Mouse (Mus musculus) heart, adult 2 months (tissue): ENCODE data around the gene H2al1j.

ENCODE experiments used
- CTCF ChIP-seq: fragments of 200-600 bp; IDR thresholded peaks from 2 replicates; pipeline ENCODE4 v1.8.1; 2022; ENCODE audit warnings: antibody characterized with exemption, mild to moderate bottlenecking, moderate library complexity
- EP300 ChIP-seq: fragments of 200-500 bp; IDR thresholded peaks from 2 replicates; pipeline ENCODE4 v1.6.1; 2011; ENCODE audit warnings: low read depth, low read length, control low read depth; ENCODE audit not compliant: insufficient read depth
- POLR2A ChIP-seq: fragments of 200-500 bp; IDR thresholded peaks from 2 replicates; pipeline ENCODE4 v1.6.1; 2011; ENCODE audit warnings: mild to moderate bottlenecking, low read depth, low read length, control low read depth; ENCODE audit not compliant: insufficient read depth

GRCm38 (mm10) chrX:11360823-11361222, 33.2 kb downstream of the H2al1j start:
- no peak for TF ChIP-seq POLR2A
- TF ChIP-seq CTCF: no peak
- TF ChIP-seq EP300: no peak
